ENCODE assay signal across 8 mouse cellular contexts in the genomic region with DNA sequence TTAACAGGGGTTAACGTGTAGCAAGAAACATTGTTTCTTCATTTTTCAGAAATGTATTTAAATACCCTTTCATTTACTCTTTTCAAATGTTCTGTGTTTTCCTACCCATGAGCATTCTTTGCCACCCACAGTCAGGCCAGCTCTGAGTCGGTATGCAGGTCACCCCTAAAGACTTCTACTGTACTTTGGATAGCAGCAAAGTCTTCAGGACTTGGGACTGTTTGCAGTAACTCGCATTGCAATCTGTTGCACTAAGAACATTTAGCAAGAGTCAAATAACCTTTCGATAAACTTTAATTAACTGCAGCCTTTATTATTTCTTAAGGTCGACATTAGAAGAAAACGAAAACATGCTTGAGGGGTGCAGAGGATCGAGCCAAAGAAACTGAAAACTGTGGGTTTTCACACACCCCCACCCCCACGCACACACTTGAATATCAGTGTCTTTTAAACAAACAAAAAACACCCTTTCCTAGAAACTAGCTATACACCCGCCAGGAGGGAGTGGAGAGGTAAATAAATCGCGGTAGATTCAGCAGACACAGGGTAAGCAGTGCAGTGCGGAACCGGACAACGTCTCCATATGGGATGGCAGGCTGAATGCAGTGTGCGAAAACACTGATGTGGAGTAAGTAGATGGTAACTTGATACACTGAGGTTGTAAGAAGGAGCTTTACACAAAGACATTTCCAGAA. TPM values are rescaled to one million over a fixed set of nuclear protein-coding genes. Genes with fewer than 3 reads are reported as not detected.
A peak's percentile ranks its signal among the peaks of the same experiment; 100 is the strongest.
DNase-seq lines count a peak whose midpoint lies in the region; ATAC-seq and TF ChIP-seq lines count a peak whose summit lies in the region.

No protein-coding gene starts in this region.

- H3K36me3 ChIP-seq in heart, embryonic 11.5 days (ENCODE audit: control insufficient read depth, insufficient read depth, low read length), result no peaks in the 10 kb centered on the region
- no peaks in the 10 kb centered on the region for H3K36me3 ChIP-seq in intestine, embryonic 14.5 days (ENCODE audit: control insufficient read depth, insufficient read depth, low read length)
- H3K36me3 ChIP-seq in midbrain, embryonic 14.5 days (ENCODE audit: control insufficient read depth, insufficient read depth, low read length), result no peaks in the 10 kb centered on the region

- TF ChIP-seq POLR2A in cortical plate, adult 2 months (IDR thresholded peaks at IDR 0.05; ENCODE audit: extremely low read depth, insufficient read depth, low read length), result no peak

- H3K27me3 ChIP-seq in heart, embryonic 11.5 days (ENCODE audit: control insufficient read depth, insufficient read depth, low read length), result no peaks in the 10 kb centered on the region
- H3K27me3 ChIP-seq in intestine, embryonic 14.5 days (replicated peaks; ENCODE audit: control insufficient read depth, insufficient read depth, low read length), result no peaks in the 10 kb centered on the region
- no peaks in the 10 kb centered on the region for H3K27me3 ChIP-seq in midbrain, embryonic 14.5 days (ENCODE audit: control insufficient read depth, insufficient read depth, low read length)

- H3K4me3 ChIP-seq in heart, embryonic 11.5 days (ENCODE audit: low read depth, low read length), result peak overlapping the region; percentile 26
- H3K4me3 ChIP-seq in cortical plate, adult 2 months (ENCODE audit: insufficient read depth, low read length), result peak overlapping the region; percentile 85
- peak overlapping the region; percentile 96 for H3K4me3 ChIP-seq in intestine, embryonic 14.5 days (ENCODE audit: low read depth, low read length)
- H3K4me3 ChIP-seq in midbrain, embryonic 14.5 days (replicated peaks; ENCODE audit: low read depth, low read length), result no peak overlapping the region

- H3K9me3 ChIP-seq in heart, embryonic 11.5 days (replicated peaks; ENCODE audit: control insufficient read depth, low read length), result no peaks in the 10 kb centered on the region
- no peaks in the 10 kb centered on the region for H3K9me3 ChIP-seq in intestine, embryonic 14.5 days (ENCODE audit: control insufficient read depth, low read length)
- H3K9me3 ChIP-seq in midbrain, embryonic 14.5 days (ENCODE audit: control insufficient read depth, low read length), result no peaks in the 10 kb centered on the region

- no peak for ATAC-seq in heart, embryonic 11.5 days (replicated peaks; ENCODE audit: insufficient number of reproducible peaks, low FRiP score, low TSS enrichment)
- ATAC-seq in intestine, embryonic 14.5 days (replicated peaks; ENCODE audit: low FRiP score, low TSS enrichment, low read depth), result no peak
- no peak for ATAC-seq in midbrain, embryonic 14.5 days (ENCODE audit: low FRiP score, low TSS enrichment)

- WGBS in heart, embryonic 11.5 days (ENCODE audit: insufficient replicate concordance), result 60% methylated on average over 15 of the region's 15 CpGs
- 34% methylated on average over 15 of the region's 15 CpGs for WGBS in intestine, embryonic 14.5 days
- 46% methylated on average over 15 of the region's 15 CpGs for WGBS in midbrain, embryonic 14.5 days

- intact Hi-C loops in heart, postnatal 36 days (cut with DNase I), result loop anchor here (2.0 kb wide), 1 partner anchor 55 kb away; the partner anchor contains the start of gene Cdc37l1

- H3K9ac ChIP-seq in heart, embryonic 11.5 days (ENCODE audit: low read depth, low read length), result peak overlapping the region; percentile 39; the same call in 1 of the 2 replicates
- H3K9ac ChIP-seq in intestine, embryonic 14.5 days (ENCODE audit: low read length), result no peak overlapping the region
- no peak overlapping the region for H3K9ac ChIP-seq in midbrain, embryonic 14.5 days (replicated peaks; ENCODE audit: low read length)

- peaks cover 15% of the 10 kb centered on the region for H3K4me1 ChIP-seq in heart, embryonic 11.5 days (ENCODE audit: control insufficient read depth, insufficient read depth, low read length)
- peaks cover 3% of the 10 kb centered on the region for H3K4me1 ChIP-seq in cortical plate, adult 2 months (ENCODE audit: control insufficient read depth, insufficient read depth, low read length)
- H3K4me1 ChIP-seq in intestine, embryonic 14.5 days (replicated peaks; ENCODE audit: control insufficient read depth, insufficient read depth, low read length), result peaks cover 18% of the 10 kb centered on the region
- H3K4me1 ChIP-seq in midbrain, embryonic 14.5 days (ENCODE audit: control insufficient read depth, insufficient read depth, low read length), result peaks cover 13% of the 10 kb centered on the region

- 0 out of 2 replicates have a peak overlapping the region, but pooled peaks have one; percentile 5 for H3K27ac ChIP-seq in heart, embryonic 11.5 days (ENCODE audit: low read depth, low read length)
- no peak overlapping the region for H3K27ac ChIP-seq in cortical plate, adult 2 months (ENCODE audit: insufficient read depth, low read length)
- H3K27ac ChIP-seq in intestine, embryonic 14.5 days (ENCODE audit: low read depth), result no peak overlapping the region
- H3K27ac ChIP-seq in midbrain, embryonic 14.5 days (replicated peaks; ENCODE audit: low read depth, low read length), result no peak overlapping the region

- H3K4me2 ChIP-seq in heart, embryonic 11.5 days, result peak overlapping the region; percentile 70
- peak overlapping the region; percentile 70 for H3K4me2 ChIP-seq in intestine, embryonic 14.5 days (ENCODE audit: low read length)
- H3K4me2 ChIP-seq in midbrain, embryonic 14.5 days (ENCODE audit: low read length), result peak overlapping the region; percentile 76

- DNase-seq in heart, postnatal 36 days, result no peak
- no peak for DNase-seq in intestine, embryonic 14.5 days (ENCODE audit: low spot score)
- no peak for DNase-seq in midbrain, embryonic 14.5 days
- no peak for DNase-seq in thymus, postnatal 4 days
- DNase-seq in adrenal gland, adult 18-20 months (ENCODE audit: low spot score in 2 of 2), result no peak
- DNase-seq in left cerebral cortex, adult 8-10 months (ENCODE audit: low spot score in 2 of 2), result no peak

- TF ChIP-seq CTCF in cortical plate, adult 2 months (IDR thresholded peaks at IDR 0.05; ENCODE audit: extremely low read depth, insufficient read depth, low read length), result no peak

RNA-seq across cellular contexts. Expression of gene Ak3, which starts 1.7 kb away (rescaled TPM):
- 72.5 and 74.4 TPM in 2 replicates for polyA plus RNA-seq in heart, embryonic 11.5 days (2014; fragmentation: Nextera tagmentation; extraction: Ambion mirVana)
- 100 to 1,000 TPM in 1 of 2 experiments, 10 to 100 TPM in 1; 96.1 to 123 TPM for total RNA-seq in heart, postnatal 36 days (2021)
- 65.9 and 71.0 TPM in 2 replicates for polyA plus RNA-seq in cortical plate, adult 2 months (2012; rRNA removed)
- polyA plus RNA-seq in intestine, embryonic 14.5 days (2014; fragmentation: Nextera tagmentation; extraction: Ambion mirVana), result 86.5 and 88.3 TPM in 2 replicates
- 55.1 and 79.5 TPM in 2 replicates for polyA plus RNA-seq in midbrain, embryonic 14.5 days (2014; fragmentation: Nextera tagmentation; extraction: Ambion mirVana)
- 100 to 1,000 TPM; 132 to 214 TPM for total RNA-seq in adrenal gland, adult 18-20 months (2021)
- 10 to 100 TPM; 51.7 to 57.6 (median 54.8) TPM for total RNA-seq in left cerebral cortex, adult 8-10 months (2022)

RNA-seq across cellular contexts. Expression of gene Rcl1, which starts 55.1 kb away (rescaled TPM):
- polyA plus RNA-seq in heart, embryonic 11.5 days (2014; fragmentation: Nextera tagmentation; extraction: Ambion mirVana), result 26.4 and 27.8 TPM in 2 replicates
- 1 to 10 TPM; 4.5 to 7.3 TPM for total RNA-seq in heart, postnatal 36 days (2021)
- 16.5 and 16.7 TPM in 2 replicates for polyA plus RNA-seq in cortical plate, adult 2 months (2012; rRNA removed)
- 77.2 and 83.7 TPM in 2 replicates for polyA plus RNA-seq in intestine, embryonic 14.5 days (2014; fragmentation: Nextera tagmentation; extraction: Ambion mirVana)
- 28.4 and 33.2 TPM in 2 replicates for polyA plus RNA-seq in midbrain, embryonic 14.5 days (2014; fragmentation: Nextera tagmentation; extraction: Ambion mirVana)
- total RNA-seq in adrenal gland, adult 18-20 months (2021), result 10 to 100 TPM; 18.5 to 28.8 TPM
- total RNA-seq in left cerebral cortex, adult 8-10 months (2022), result 10 to 100 TPM; 17.8 to 21.1 (median 19.4) TPM

RNA-seq across cellular contexts. Expression of gene Cdc37l1, which starts 56.0 kb away (rescaled TPM):
- polyA plus RNA-seq in heart, embryonic 11.5 days (2014; fragmentation: Nextera tagmentation; extraction: Ambion mirVana), result 35.6 and 36.7 TPM in 2 replicates
- 10 to 100 TPM; 63.6 to 69.9 TPM for total RNA-seq in heart, postnatal 36 days (2021)
- polyA plus RNA-seq in cortical plate, adult 2 months (2012; rRNA removed), result 68.7 and 71.2 TPM in 2 replicates
- 42.9 and 46.7 TPM in 2 replicates for polyA plus RNA-seq in intestine, embryonic 14.5 days (2014; fragmentation: Nextera tagmentation; extraction: Ambion mirVana)
- 54.8 and 62.3 TPM in 2 replicates for polyA plus RNA-seq in midbrain, embryonic 14.5 days (2014; fragmentation: Nextera tagmentation; extraction: Ambion mirVana)
- 10 to 100 TPM; 44.6 to 50.4 TPM for total RNA-seq in adrenal gland, adult 18-20 months (2021)
- 100 to 1,000 TPM; 102 to 105 (median 104) TPM for total RNA-seq in left cerebral cortex, adult 8-10 months (2022)
